Mouse (Mus musculus): ENCODE results near the gene Olfr898.

Gene Olfr898

DNA sequence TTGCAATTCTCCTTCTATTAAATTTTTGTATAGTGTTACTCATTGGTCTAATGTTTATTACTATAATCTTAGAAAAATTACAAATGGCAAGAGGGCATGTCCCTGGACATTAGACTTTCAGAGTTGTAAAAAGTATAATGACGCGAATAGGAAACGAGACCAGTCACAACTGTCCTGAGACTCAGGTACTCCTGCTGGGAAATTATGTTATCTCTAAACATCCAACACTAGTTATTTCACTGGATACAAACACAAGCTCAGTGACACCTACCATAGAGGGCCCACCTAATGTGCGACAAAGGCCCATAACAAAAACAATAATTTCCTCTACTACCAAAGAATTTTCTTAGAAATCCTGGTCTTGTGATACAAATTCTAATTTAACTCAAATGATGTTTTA lies at the start of gene Olfr898:
Gene Olfr898, plus strand, starts transcription at position 301 of the 400 bp plus-strand sequence.
- DNase-seq: no peak

DNA sequence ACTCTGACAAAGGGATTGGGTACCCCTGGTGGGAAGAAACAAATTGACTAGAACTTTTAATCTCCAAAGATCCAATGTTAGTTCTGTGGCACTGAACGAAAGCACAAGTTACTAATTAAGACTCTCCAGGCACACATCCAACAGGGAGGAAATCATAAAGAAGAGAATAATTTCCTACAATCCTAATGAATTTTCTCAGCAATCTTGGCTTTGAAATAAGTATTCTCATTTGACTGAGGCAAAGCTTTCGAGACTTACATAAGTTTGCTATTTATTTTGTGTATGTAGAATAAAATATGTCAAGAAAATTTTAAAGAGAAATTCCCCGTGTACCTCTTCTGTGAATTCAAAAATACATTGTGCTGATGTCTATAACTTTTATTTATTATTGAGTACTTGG lies 19.5 kb upstream of the Olfr898 start, which contains the start of gene Olfr25:
Gene Olfr25, plus strand, starts transcription at position 301 of the 400 bp plus-strand sequence.
- DNase-seq: no peak

DNA sequence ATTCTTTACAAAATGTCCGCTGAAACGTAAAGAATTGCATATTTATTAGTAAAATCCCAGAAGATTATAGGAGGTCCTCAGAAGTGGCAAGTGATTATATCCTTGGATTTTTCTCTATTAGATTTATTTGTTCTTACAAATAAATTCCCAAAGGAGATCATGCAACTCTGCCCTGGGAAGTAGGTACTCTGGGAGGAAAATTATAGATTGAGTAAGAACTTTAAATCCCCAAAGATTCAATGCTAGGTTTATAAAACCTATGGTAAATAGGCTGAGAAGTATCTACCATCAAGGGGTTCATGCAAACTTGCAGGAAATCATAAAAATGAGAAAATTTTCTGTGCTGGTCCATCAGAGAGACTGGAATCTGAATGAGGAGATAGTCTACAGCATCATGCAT lies 18.4 kb downstream of the Olfr898 start, which contains the start of gene Olfr250:
Gene Olfr250, plus strand, starts transcription at position 301 of the 400 bp plus-strand sequence.
- DNase-seq: no peak

DNA sequence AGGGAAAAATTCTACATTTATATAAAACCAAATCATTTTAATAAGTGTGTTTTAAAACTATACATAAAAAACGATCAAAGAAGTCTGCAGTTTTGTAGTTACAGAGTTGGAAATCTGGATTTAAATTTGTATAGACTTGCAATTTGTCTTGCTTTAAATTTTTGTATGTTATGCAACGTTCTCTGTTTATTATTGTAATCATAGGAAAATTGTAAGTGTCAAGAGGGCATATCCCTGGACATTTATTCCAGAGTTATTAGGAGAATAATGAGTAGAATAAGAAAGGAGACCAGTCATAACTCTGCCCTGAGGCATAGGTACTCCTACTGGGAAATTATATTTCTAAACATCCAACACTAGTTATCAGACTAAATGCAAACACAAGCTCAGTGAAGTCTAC lies 28.6 kb downstream of the Olfr898 start, which contains the start of gene Olfr251:
Gene Olfr251, plus strand, starts transcription at position 301 of the 400 bp plus-strand sequence.
- DNase-seq: no peak

DNA sequence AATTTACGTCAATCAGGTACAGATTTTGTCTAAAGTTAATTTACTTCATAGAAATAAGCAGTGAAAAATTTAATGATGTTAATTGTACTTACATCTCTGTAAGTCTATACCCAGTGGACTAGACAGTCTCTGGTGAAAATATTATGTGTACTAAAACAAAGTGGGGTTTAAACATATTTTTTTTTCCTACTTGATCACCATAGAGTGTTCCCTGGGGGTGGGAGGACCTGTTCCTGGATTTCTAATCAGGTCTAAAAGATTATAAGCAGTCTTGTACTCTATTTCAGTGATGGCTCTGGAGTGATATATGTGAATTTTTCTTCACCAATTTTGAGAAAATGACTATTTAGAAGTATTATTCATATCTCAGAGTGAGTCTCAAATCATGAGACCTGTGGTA lies 53.2 kb downstream of the Olfr898 start, which contains the start of gene Olfr147:
Gene Olfr147, plus strand, starts transcription at position 301 of the 400 bp plus-strand sequence.
- no peak for DNase-seq

All from kidney, adult 18-20 months (tissue).